ENCODE assay signal across 9 mouse cellular contexts in genomic region chr19:43487429-43487828, GRCm38 (mm10). TPM values are rescaled to one million over a fixed set of nuclear protein-coding genes. Genes with fewer than 3 reads are reported as not detected.
A peak's percentile ranks its signal among the peaks of the same experiment; 100 is the strongest.
DNase-seq lines count a peak whose midpoint lies in the region; ATAC-seq lines count a peak whose summit lies in the region.
"Had no signal": no experiment of that assay in that cellular context is flagged by ENCODE, and none has a peak within 500 bp of the region (broad histone marks: within the 10 kb centered on the region; RNA-seq: fewer than 3 reads in every experiment).

No protein-coding gene starts in this region.

- no peaks in the 10 kb centered on the region for H3K27me3 ChIP-seq in embryonic facial prominence, embryonic 11.5 days (ENCODE audit: control insufficient read depth, insufficient read depth, low read length)
- H3K27me3 ChIP-seq in embryonic facial prominence, embryonic 10.5 days (replicated peaks; ENCODE audit: low read depth, poor library complexity, severe bottlenecking) = no peaks in the 10 kb centered on the region; the same call in 1 of the 2 replicates

- WGBS in embryonic facial prominence, embryonic 11.5 days = 43% methylated on average over 3 of the region's 3 CpGs
- WGBS in embryonic facial prominence, embryonic 10.5 days = 41% methylated on average over 3 of the region's 3 CpGs

- H3K27ac ChIP-seq in embryonic facial prominence, embryonic 11.5 days (replicated peaks; ENCODE audit: low read depth, low read length) = no peak overlapping the region
- H3K27ac ChIP-seq in embryonic facial prominence, embryonic 10.5 days (replicated peaks) = no peak overlapping the region

- intact Hi-C loops in left cerebral cortex, postnatal 14 days (cut with DNase I) = no loop called here

- H3K36me3 ChIP-seq in embryonic facial prominence, embryonic 11.5 days (replicated peaks; ENCODE audit: control insufficient read depth, insufficient read depth, low read depth, low read length) = no peaks in the 10 kb centered on the region
- H3K36me3 ChIP-seq in embryonic facial prominence, embryonic 10.5 days (replicated peaks) = no peaks in the 10 kb centered on the region

- no peak overlapping the region for H3K9ac ChIP-seq in embryonic facial prominence, embryonic 11.5 days (replicated peaks; ENCODE audit: low read length)

- H3K4me1 ChIP-seq in embryonic facial prominence, embryonic 11.5 days (ENCODE audit: control insufficient read depth, insufficient read depth, low read length) = no peaks in the 10 kb centered on the region
- peaks cover 13% of the 10 kb centered on the region for H3K4me1 ChIP-seq in embryonic facial prominence, embryonic 10.5 days
- H3K4me1 ChIP-seq: megakaryocyte, embryonic 14.5 days had no signal

- DNase-seq in embryonic facial prominence, embryonic 11.5 days (ENCODE audit: low spot score) = peak; percentile 73
- no peak for DNase-seq in embryonic facial prominence, embryonic 10.5 days (ENCODE audit: low spot score)
- peak; percentile 41 to 44 for DNase-seq in left cerebral cortex, postnatal 14 days (ENCODE audit: low spot score in 2 of 2)
- DNase-seq in left cerebral cortex, adult 8-10 months (ENCODE audit: low spot score in 2 of 2) = no peak
- DNase-seq in cerebellum, adult 9-10 months = peak; percentile 89
- peak; percentile 36 for DNase-seq in lung, postnatal 14 days
- no peak for DNase-seq in testis, postnatal 14 days (ENCODE audit: low spot score)
- DNase-seq in adrenal gland, adult 8-10 months = no peak

- H3K4me3 ChIP-seq in embryonic facial prominence, embryonic 11.5 days (ENCODE audit: low read depth, low read length) = no peak overlapping the region
- no peak overlapping the region for H3K4me3 ChIP-seq in embryonic facial prominence, embryonic 10.5 days
- H3K4me3 ChIP-seq: megakaryocyte, embryonic 14.5 days had no signal

- no peak for ATAC-seq in embryonic facial prominence, embryonic 11.5 days (replicated peaks; ENCODE audit: insufficient number of reproducible peaks, low FRiP score, low TSS enrichment, low read depth)

- H3K9me3 ChIP-seq in embryonic facial prominence, embryonic 11.5 days (replicated peaks; ENCODE audit: control insufficient read depth, low read length) = no peaks in the 10 kb centered on the region
- H3K9me3 ChIP-seq in embryonic facial prominence, embryonic 10.5 days = no peaks in the 10 kb centered on the region
- H3K9me3 ChIP-seq: megakaryocyte, embryonic 14.5 days had no signal

- no peak overlapping the region for H3K4me2 ChIP-seq in embryonic facial prominence, embryonic 11.5 days (ENCODE audit: low read depth, low read length)

RNA-seq across cellular contexts. Expression of gene Got1, which starts 37.0 kb away (rescaled TPM):
- polyA plus RNA-seq in embryonic facial prominence, embryonic 11.5 days (2014; fragmentation: Nextera tagmentation; extraction: Ambion mirVana) = 44.5 and 46.3 TPM in 2 replicates
- polyA plus RNA-seq in embryonic facial prominence, embryonic 10.5 days (2016; fragmentation: Nextera tagmentation; extraction: Ambion mirVana) = 55.4 and 57.9 TPM in 2 replicates
- total RNA-seq in left cerebral cortex, postnatal 14 days (2021) = 100 to 1,000 TPM; 324 to 342 TPM
- total RNA-seq in left cerebral cortex, adult 8-10 months (2022) = 100 to 1,000 TPM; 390 to 413 (median 399) TPM
- 100 to 1,000 TPM; 106 to 317 (median 154) TPM for total RNA-seq in adrenal gland, adult 8-10 months (2022)

RNA-seq across cellular contexts. Expression of gene Cnnm1, which starts 47.2 kb away (rescaled TPM):
- polyA plus RNA-seq in embryonic facial prominence, embryonic 11.5 days (2014; fragmentation: Nextera tagmentation; extraction: Ambion mirVana) = 0.48 and 0.54 TPM in 2 replicates
- polyA plus RNA-seq in embryonic facial prominence, embryonic 10.5 days (2016; fragmentation: Nextera tagmentation; extraction: Ambion mirVana) = 0.16 and 0.31 TPM in 2 replicates
- total RNA-seq in left cerebral cortex, postnatal 14 days (2021) = 10 to 100 TPM; 73.1 to 76.9 TPM
- 100 to 1,000 TPM in 1 of 4 experiments, 10 to 100 TPM in 3; 92.3 to 104 (median 96.8) TPM for total RNA-seq in left cerebral cortex, adult 8-10 months (2022)
- under 1 TPM; 0.45 to 0.65 (median 0.60) TPM for total RNA-seq in adrenal gland, adult 8-10 months (2022)

Comparison
In these comparisons a context has a peak if more than half of its experiments do, and no peak if none do; other contexts are left out.
1. DNase-seq: peak in embryonic facial prominence, embryonic 11.5 days (single experiment), left cerebral cortex, postnatal 14 days (2 of 2), cerebellum, adult 9-10 months (single experiment) and lung, postnatal 14 days (single experiment); none in embryonic facial prominence, embryonic 10.5 days (single experiment), left cerebral cortex, adult 8-10 months (0 of 2), testis, postnatal 14 days (single experiment) and adrenal gland, adult 8-10 months (single experiment).
2. RNA of gene Cnnm1, which starts 47.2 kb away (total RNA-seq): 92.3 to 104 TPM in left cerebral cortex, adult 8-10 months and 73.1 to 76.9 TPM in left cerebral cortex, postnatal 14 days; 0.45 to 0.65 TPM in adrenal gland, adult 8-10 months; every median in the first group is over 10 times any median in the second.